Mouse (Mus musculus): ENCODE data around the gene 4921536K21Rik. TPM values are rescaled to one million over a fixed set of nuclear protein-coding genes. Genes with fewer than 3 reads are reported as not detected.

The 4921536K21Rik gene
- total and polyA plus RNA-seq, 3 experiments, result 0.21 to 0.61 TPM; not detected in 1

GRCm38 (mm10) chr11:3913316-3914108 lies 18.6 kb upstream of the 4921536K21Rik start:
- dilution Hi-C loops (cut with MboI; ENCODE audit: extremely low pct_ligation_motif_present, extremely low pct_unique_long_range_greater_than_20kb, low sequenced_read_pairs) (no loop called here), in situ Hi-C loops (cut with MboI; ENCODE audit: low pct_ligation_motif_present, low pct_unique_long_range_greater_than_20kb, low sequenced_read_pairs) (loop anchor here (25.0 kb wide), 1 partner anchor 376 kb away; the partner anchor contains the start of gene Smtn)
- Histone ChIP-seq H3K4me3 (replicated peaks in 1 of 3; ENCODE audit: low read depth in 2 of 3, low read length in 2 of 3, poor library complexity in 1 of 3) (peak overlapping the region; percentile 61 to 83 (median 75)), H3K9me3 (replicated peaks; ENCODE audit: low read length) (no peaks in the 10 kb centered on the region), H3K9ac (ENCODE audit: insufficient read depth, low read depth) (peak overlapping the region; percentile 65), H3K4me1 (ENCODE audit: control insufficient read depth in 1 of 2, insufficient read depth in 2 of 2) (peaks cover 36 to 55% of the 10 kb centered on the region in 2 experiments), H3K36me3 (replicated peaks in 1 of 2; ENCODE audit: control insufficient read depth in 1 of 2, insufficient read depth in 1 of 2, low read length in 1 of 2) (peaks cover 0 to 6% of the 10 kb centered on the region in 2 experiments), H3K27me3 (replicated peaks) (peaks cover 13% of the 10 kb centered on the region), H3K27ac (ENCODE audit: insufficient read depth, low read depth) (peak overlapping the region; percentile 15; the same call in 1 of the 2 replicates), H3K79me2 (replicated peaks; ENCODE audit: control insufficient read depth, extremely low read depth, insufficient read depth, poor library complexity, severe bottlenecking) (no peaks in the 10 kb centered on the region), H3K4me2 (ENCODE audit: insufficient read depth, low read depth, poor library complexity, severe bottlenecking) (peak overlapping the region; percentile 80)
- DNase-seq (ENCODE audit: extremely low read depth), result peak; percentile 85
- TF ChIP-seq PAX5 (IDR thresholded peaks at IDR 0.05; ENCODE audit: low read length) (no peak), UBTF (IDR thresholded peaks at IDR 0.05; ENCODE audit: low read depth, low read length) (no peak), ZKSCAN1 (IDR thresholded peaks at IDR 0.05; ENCODE audit: borderline replicate concordance, low read depth, low read length) (no peak), USF1 (IDR thresholded peaks at IDR 0.05; ENCODE audit: low read depth, low read length) (no peak), TBP (conservative IDR thresholded peaks at IDR 0.05; ENCODE audit: low read depth, low read length) (no peak), ZC3H11A (IDR thresholded peaks at IDR 0.05; ENCODE audit: low read depth, low read length) (no peak), IRF4 (IDR thresholded peaks at IDR 0.05; ENCODE audit: low read depth, low read length) (no peak), JUN (IDR thresholded peaks at IDR 0.05; ENCODE audit: insufficient read depth, low read depth, low read length) (no peak), MAZ (IDR thresholded peaks at IDR 0.05; ENCODE audit: low read depth, low read length) (peak; percentile 60), CHD1 (IDR thresholded peaks at IDR 0.05; ENCODE audit: low read depth, low read length) (no peak), NELFE (IDR thresholded peaks at IDR 0.05; ENCODE audit: low read depth, low read length) (no peak; the same call in 1 of the 2 replicates), RCOR1 (conservative IDR thresholded peaks at IDR 0.05; ENCODE audit: low read depth, low read length) (no peak), GABPA (IDR thresholded peaks at IDR 0.05; ENCODE audit: insufficient replicate concordance, low read depth, low read length) (no peak), NRF1 (IDR thresholded peaks at IDR 0.05; ENCODE audit: low read depth, low read length) (peak; percentile 86), MYC (IDR thresholded peaks at IDR 0.05; ENCODE audit: low read depth, low read length) (no peak), CHD2 (IDR thresholded peaks at IDR 0.05; ENCODE audit: low read length) (peak; percentile 58), ZNF384 (IDR thresholded peaks at IDR 0.05; ENCODE audit: low read depth, low read length) (no peak), SMC3 (IDR thresholded peaks at IDR 0.05; ENCODE audit: low read depth, low read length) (no peak), HCFC1 (IDR thresholded peaks at IDR 0.05; ENCODE audit: low read depth, low read length) (peak; percentile 32), RAD21 (IDR thresholded peaks at IDR 0.05; ENCODE audit: low read depth, low read length) (no peak), EP300 (IDR thresholded peaks at IDR 0.05; ENCODE audit: low read length) (no peak; the same call in 1 of the 2 replicates), CTCF (conservative IDR thresholded peaks at IDR 0.05 in 1 of 2, IDR thresholded peaks at IDR 0.05 in 1 of 2; ENCODE audit: low read depth in 2 of 2, low read length in 2 of 2) (no peak), ZMIZ1 (IDR thresholded peaks at IDR 0.05; ENCODE audit: low read depth, low read length) (peak; percentile 44; the same call in 1 of the 2 replicates), POLR2A (IDR thresholded peaks at IDR 0.05; ENCODE audit: low read depth, low read length) (peak; percentile 61), MAFK (IDR thresholded peaks at IDR 0.05; ENCODE audit: insufficient replicate concordance, low read length) (no peak), JUND (conservative IDR thresholded peaks at IDR 0.05; ENCODE audit: low read depth, low read length) (no peak), TCF12 (IDR thresholded peaks at IDR 0.05; ENCODE audit: low read depth, low read length) (peak; percentile 47), MEF2A (IDR thresholded peaks at IDR 0.05; ENCODE audit: borderline replicate concordance, low read depth, low read length) (0 out of 2 replicates have a peak, but pooled peaks have one; percentile 9), MAX (IDR thresholded peaks at IDR 0.05; ENCODE audit: low read length) (no peak), ELF1 (IDR thresholded peaks at IDR 0.05; ENCODE audit: low read depth, low read length) (peak; percentile 55; the same call in 1 of the 2 replicates), SIN3A (IDR thresholded peaks at IDR 0.05; ENCODE audit: low read length) (peak; percentile 39), MXI1 (IDR thresholded peaks at IDR 0.05; ENCODE audit: low read depth, low read length) (peak; percentile 81), E2F4 (IDR thresholded peaks at IDR 0.05; ENCODE audit: insufficient replicate concordance, low read depth, low read length) (no peak), KAT2A (IDR thresholded peaks at IDR 0.05; ENCODE audit: insufficient replicate concordance, low read length) (no peak), POLR2AphosphoS2 (IDR thresholded peaks at IDR 0.05; ENCODE audit: low read depth, low read length) (no peak), USF2 (conservative IDR thresholded peaks at IDR 0.05; ENCODE audit: low read depth, low read length) (no peak), BHLHE40 (IDR thresholded peaks at IDR 0.05; ENCODE audit: low read depth, low read length) (no peak), ETS1 (conservative IDR thresholded peaks at IDR 0.05; ENCODE audit: low read depth, low read length) (no peak)

Measured in CH12.LX (cell line).